Mouse (Mus musculus): ENCODE results near the gene Gas7. TPM values are rescaled to one million over a fixed set of nuclear protein-coding genes. Genes with fewer than 3 reads are reported as not detected.

Gas7 gene
- polyA plus RNA-seq, 1 experiment from 2014 or later: 75.1 TPM

GRCm38 (mm10) chr11:67558772-67559448 lies 103.7 kb downstream of the Gas7 start:
- no peak for ATAC-seq
- Histone ChIP-seq H3K9me3 (ENCODE audit: control insufficient read depth, low read length) (no peaks in the 10 kb centered on the region), H3K27ac (ENCODE audit: low read length) (no peak overlapping the region), H3K4me2 (ENCODE audit: low read length) (no peak overlapping the region), H3K36me3 (ENCODE audit: control insufficient read depth, insufficient read depth) (no peaks in the 10 kb centered on the region), H3K4me3 (replicated peaks; ENCODE audit: low read length) (no peak overlapping the region), H3K4me1 (replicated peaks; ENCODE audit: control insufficient read depth, insufficient read depth, low read length) (peaks cover 8% of the 10 kb centered on the region; the same call in 1 of the 2 replicates), H3K9ac (replicated peaks; ENCODE audit: low read depth, low read length) (no peak overlapping the region), H3K27me3 (replicated peaks; ENCODE audit: control insufficient read depth, insufficient read depth, low read length) (no peaks in the 10 kb centered on the region)
- WGBS: 39% methylated on average over 9 of the region's 9 CpGs

- no peak overlapping the region for H3K4me3 ChIP-seq (replicated peaks; ENCODE audit: low read length)
- H3K36me3 ChIP-seq (ENCODE audit: control insufficient read depth, insufficient read depth): no peaks in the 10 kb centered on the region
- no peaks in the 10 kb centered on the region for H3K9me3 ChIP-seq (ENCODE audit: control insufficient read depth, low read length)
- WGBS: 89% methylated on average over 5 of the region's 5 CpGs
- no peak for ATAC-seq
- peaks cover 8% of the 10 kb centered on the region; the same call in 1 of the 2 replicates for H3K4me1 ChIP-seq (replicated peaks; ENCODE audit: control insufficient read depth, insufficient read depth, low read length)
- H3K9ac ChIP-seq (replicated peaks; ENCODE audit: low read depth, low read length): no peak overlapping the region
- no peak overlapping the region for H3K27ac ChIP-seq (ENCODE audit: low read length)
- H3K4me2 ChIP-seq (ENCODE audit: low read length): no peak overlapping the region
- no peaks in the 10 kb centered on the region for H3K27me3 ChIP-seq (replicated peaks; ENCODE audit: control insufficient read depth, insufficient read depth, low read length)
Observed at GRCm38 (mm10) chr11:67559522-67559921, 104.3 kb downstream of the Gas7 start.

- no peak overlapping the region for H3K9ac ChIP-seq (replicated peaks; ENCODE audit: low read depth, low read length)
- no peak overlapping the region for H3K4me3 ChIP-seq (replicated peaks; ENCODE audit: low read length)
- H3K36me3 ChIP-seq (ENCODE audit: control insufficient read depth, insufficient read depth): no peaks in the 10 kb centered on the region
- H3K4me1 ChIP-seq (replicated peaks; ENCODE audit: control insufficient read depth, insufficient read depth, low read length): peaks cover 5% of the 10 kb centered on the region; the same call in 1 of the 2 replicates
- H3K9me3 ChIP-seq (ENCODE audit: control insufficient read depth, low read length): no peaks in the 10 kb centered on the region
- no peak for ATAC-seq
- no peak overlapping the region for H3K27ac ChIP-seq (ENCODE audit: low read length)
- H3K27me3 ChIP-seq (replicated peaks; ENCODE audit: control insufficient read depth, insufficient read depth, low read length): no peaks in the 10 kb centered on the region
- no peak overlapping the region for H3K4me2 ChIP-seq (ENCODE audit: low read length)
- WGBS: 76% methylated on average over 4 of the region's 4 CpGs
Observed at GRCm38 (mm10) chr11:67561631-67562030, 106.4 kb downstream of the Gas7 start.

GRCm38 (mm10) chr11:67563141-67563540 lies 107.9 kb downstream of the Gas7 start:
- no peaks in the 10 kb centered on the region for H3K9me3 ChIP-seq (ENCODE audit: control insufficient read depth, low read length)
- H3K36me3 ChIP-seq (ENCODE audit: control insufficient read depth, insufficient read depth): no peaks in the 10 kb centered on the region
- no peak for ATAC-seq
- H3K9ac ChIP-seq (replicated peaks; ENCODE audit: low read depth, low read length): no peak overlapping the region
- 0 out of 2 replicates have a peak, but pooled peaks cover 4% of the 10 kb centered on the region for H3K4me1 ChIP-seq (replicated peaks; ENCODE audit: control insufficient read depth, insufficient read depth, low read length)
- H3K4me3 ChIP-seq (replicated peaks; ENCODE audit: low read length): no peak overlapping the region
- H3K4me2 ChIP-seq (ENCODE audit: low read length): no peak overlapping the region
- no peak overlapping the region for H3K27ac ChIP-seq (ENCODE audit: low read length)
- no peaks in the 10 kb centered on the region for H3K27me3 ChIP-seq (replicated peaks; ENCODE audit: control insufficient read depth, insufficient read depth, low read length)
- WGBS: 50% methylated on average over 5 of the region's 5 CpGs

GRCm38 (mm10) chr11:67564003-67564637 lies 108.9 kb downstream of the Gas7 start:
- H3K4me1 ChIP-seq (replicated peaks; ENCODE audit: control insufficient read depth, insufficient read depth, low read length): 0 out of 2 replicates have a peak, but pooled peaks cover under 1% of the 10 kb centered on the region
- no peaks in the 10 kb centered on the region for H3K9me3 ChIP-seq (ENCODE audit: control insufficient read depth, low read length)
- H3K4me2 ChIP-seq (ENCODE audit: low read length): no peak overlapping the region
- no peaks in the 10 kb centered on the region for H3K27me3 ChIP-seq (replicated peaks; ENCODE audit: control insufficient read depth, insufficient read depth, low read length)
- H3K9ac ChIP-seq (replicated peaks; ENCODE audit: low read depth, low read length): no peak overlapping the region
- H3K27ac ChIP-seq (ENCODE audit: low read length): no peak overlapping the region
- 89% methylated on average over 8 of the region's 8 CpGs for WGBS
- H3K4me3 ChIP-seq (replicated peaks; ENCODE audit: low read length): no peak overlapping the region
- H3K36me3 ChIP-seq (ENCODE audit: control insufficient read depth, insufficient read depth): no peaks in the 10 kb centered on the region
- no peak for ATAC-seq

GRCm38 (mm10) chr11:67565512-67565911 lies 110.3 kb downstream of the Gas7 start:
- no peak for ATAC-seq
- Histone ChIP-seq H3K27me3 (replicated peaks; ENCODE audit: control insufficient read depth, insufficient read depth, low read length) (no peaks in the 10 kb centered on the region), H3K27ac (ENCODE audit: low read length) (no peak overlapping the region), H3K9ac (replicated peaks; ENCODE audit: low read depth, low read length) (no peak overlapping the region), H3K4me2 (ENCODE audit: low read length) (no peak overlapping the region), H3K9me3 (ENCODE audit: control insufficient read depth, low read length) (no peaks in the 10 kb centered on the region), H3K36me3 (ENCODE audit: control insufficient read depth, insufficient read depth) (no peaks in the 10 kb centered on the region), H3K4me3 (replicated peaks; ENCODE audit: low read length) (no peak overlapping the region), H3K4me1 (replicated peaks; ENCODE audit: control insufficient read depth, insufficient read depth, low read length) (peaks cover under 1% of the 10 kb centered on the region; the same call in 1 of the 2 replicates)
- WGBS: 40% methylated on average over 4 of the region's 4 CpGs

- 85% methylated on average over 5 of the region's 5 CpGs for WGBS
- Histone ChIP-seq H3K4me1 (replicated peaks; ENCODE audit: control insufficient read depth, insufficient read depth, low read length) (peaks cover 9% of the 10 kb centered on the region), H3K27me3 (replicated peaks; ENCODE audit: control insufficient read depth, insufficient read depth, low read length) (no peaks in the 10 kb centered on the region), H3K27ac (ENCODE audit: low read length) (no peak overlapping the region), H3K4me2 (ENCODE audit: low read length) (no peak overlapping the region), H3K9me3 (ENCODE audit: control insufficient read depth, low read length) (no peaks in the 10 kb centered on the region), H3K9ac (replicated peaks; ENCODE audit: low read depth, low read length) (no peak overlapping the region), H3K4me3 (replicated peaks; ENCODE audit: low read length) (no peak overlapping the region), H3K36me3 (ENCODE audit: control insufficient read depth, insufficient read depth) (no peaks in the 10 kb centered on the region)
- ATAC-seq: no peak
Observed at GRCm38 (mm10) chr11:67566704-67567103, 111.5 kb downstream of the Gas7 start.

- H3K36me3 ChIP-seq (ENCODE audit: control insufficient read depth, insufficient read depth): no peaks in the 10 kb centered on the region
- H3K9ac ChIP-seq (replicated peaks; ENCODE audit: low read depth, low read length): no peak overlapping the region
- WGBS: 80% methylated on average over 5 of the region's 5 CpGs
- no peaks in the 10 kb centered on the region for H3K27me3 ChIP-seq (replicated peaks; ENCODE audit: control insufficient read depth, insufficient read depth, low read length)
- H3K27ac ChIP-seq (ENCODE audit: low read length): no peak overlapping the region
- peaks cover 9% of the 10 kb centered on the region for H3K4me1 ChIP-seq (replicated peaks; ENCODE audit: control insufficient read depth, insufficient read depth, low read length)
- H3K4me3 ChIP-seq (replicated peaks; ENCODE audit: low read length): no peak overlapping the region
- H3K9me3 ChIP-seq (ENCODE audit: control insufficient read depth, low read length): no peaks in the 10 kb centered on the region
- no peak for ATAC-seq
- H3K4me2 ChIP-seq (ENCODE audit: low read length): no peak overlapping the region
Observed at GRCm38 (mm10) chr11:67567184-67567583, 111.9 kb downstream of the Gas7 start.

GRCm38 (mm10) chr11:67567991-67568390 lies 112.8 kb downstream of the Gas7 start:
- 92% methylated on average over 4 of the region's 4 CpGs for WGBS
- Histone ChIP-seq H3K9me3 (ENCODE audit: control insufficient read depth, low read length) (no peaks in the 10 kb centered on the region), H3K9ac (replicated peaks; ENCODE audit: low read depth, low read length) (no peak overlapping the region), H3K4me1 (replicated peaks; ENCODE audit: control insufficient read depth, insufficient read depth, low read length) (peaks cover 9% of the 10 kb centered on the region), H3K27ac (ENCODE audit: low read length) (no peak overlapping the region), H3K4me2 (ENCODE audit: low read length) (no peak overlapping the region), H3K4me3 (replicated peaks; ENCODE audit: low read length) (no peak overlapping the region), H3K27me3 (replicated peaks; ENCODE audit: control insufficient read depth, insufficient read depth, low read length) (no peaks in the 10 kb centered on the region), H3K36me3 (ENCODE audit: control insufficient read depth, insufficient read depth) (no peaks in the 10 kb centered on the region)
- no peak for ATAC-seq
